Mouse (Mus musculus) forebrain, embryonic 10.5 days (tissue): ENCODE measurements around the gene Qser1. TPM values are rescaled to one million over a fixed set of nuclear protein-coding genes. Genes with fewer than 3 reads are reported as not detected.
A peak's percentile ranks its signal among the peaks of the same experiment; 100 is the strongest.

Experiments
- DNase-seq: peaks from one replicate; pipeline ENCODE4 v3.0.0-alpha.2; 2017; ENCODE audit warnings: low spot score; ENCODE audit errors: extremely low spot score
- H3K27ac ChIP-seq: fragments of 300-500 bp; sonication (generic); 2 replicates; pipeline ENCODE4 v1.5.1; 2016; ENCODE audit warnings: mild to moderate bottlenecking
- H3K27me3 ChIP-seq: fragments of 300-500 bp; sonication (generic); 2 replicates; pipeline ENCODE4 v1.6.1; 2016; ENCODE audit warnings: mild to moderate bottlenecking; ENCODE audit not compliant: poor library complexity, severe bottlenecking
- H3K36me3 ChIP-seq: fragments of 300-500 bp; sonication (generic); replicated peaks from 2 replicates; pipeline ENCODE4 v1.6.1; 2016; ENCODE audit warnings: mild to moderate bottlenecking, moderate library complexity
- H3K4me1 ChIP-seq: fragments of 300-500 bp; sonication (generic); 2 replicates; pipeline ENCODE4 v1.6.1; 2016
- H3K4me3 ChIP-seq: fragments of 300-500 bp; sonication (generic); 2 replicates; pipeline ENCODE4 v1.5.1; 2016; ENCODE audit warnings: mild to moderate bottlenecking, moderate library complexity
- H3K9me3 ChIP-seq: fragments of 300-500 bp; sonication (generic); 2 replicates; pipeline ENCODE4 v1.6.1; 2016; ENCODE audit warnings: mild to moderate bottlenecking, moderate library complexity
- WGBS: fragments of 180-500 bp; shearing (Covaris S2); methylation state at CpG from one replicate; pipeline ENCODE4 v1.1.7; 2016; 5-methylcytosine and 5-hydroxymethylcytosine counted together
- polyA plus RNA-seq: library from polyadenylated mRNA; unstranded; fragments of >200 nt; fragmentation: Nextera tagmentation; extraction: Ambion mirVana; gene quantifications from 2 replicates; pipeline ENCODE4 v1.2.1, GENCODE M21; 2016

Qser1 gene
- polyA plus RNA-seq, 1 experiment from 2014 or later: 11.8 TPM

GRCm38 (mm10) chr2:104815561-104816370 is 794 bp downstream of the Qser1 start:
- peak overlapping the region; percentile 100 for H3K27ac ChIP-seq
- peak; percentile 59 for DNase-seq
- WGBS: under 1% methylated on average over 33 of the region's 33 CpGs
- H3K9me3 ChIP-seq: no peaks in the 10 kb centered on the region
- peak overlapping the region; percentile 94 for H3K4me3 ChIP-seq
- no peaks in the 10 kb centered on the region for H3K27me3 ChIP-seq
- H3K4me1 ChIP-seq: peaks cover 39% of the 10 kb centered on the region
- H3K36me3 ChIP-seq: peaks cover under 1% of the 10 kb centered on the region; the same call in 1 of the 2 replicates

GRCm38 (mm10) chr2:104814181-104814951 is 2.2 kb downstream of the Qser1 start:
- Histone ChIP-seq H3K9me3 (no peaks in the 10 kb centered on the region), H3K36me3 (peaks cover 15% of the 10 kb centered on the region), H3K4me3 (peak overlapping the region; percentile 94), H3K4me1 (peaks cover 39% of the 10 kb centered on the region), H3K27me3 (no peaks in the 10 kb centered on the region), H3K27ac (peak overlapping the region; percentile 100)
- 67% methylated on average over 5 of the region's 5 CpGs for whole genome bisulfite sequencing
- no peak for DNase-seq

GRCm38 (mm10) chr2:104805435-104805834 is 11.1 kb downstream of the Qser1 start:
- no peaks in the 10 kb centered on the region for H3K4me1 ChIP-seq
- no peak for DNase-seq
- H3K36me3 ChIP-seq: peaks cover 55% of the 10 kb centered on the region
- H3K27me3 ChIP-seq: no peaks in the 10 kb centered on the region
- WGBS: 88% methylated on average over 1 of the region's 1 CpGs
- peaks cover 4% of the 10 kb centered on the region; the same call in 1 of the 2 replicates for H3K9me3 ChIP-seq
- H3K27ac ChIP-seq: no peak overlapping the region
- H3K4me3 ChIP-seq: no peak overlapping the region

- Histone ChIP-seq H3K4me3 (no peak overlapping the region), H3K27me3 (no peaks in the 10 kb centered on the region), H3K36me3 (peaks cover 95% of the 10 kb centered on the region), H3K27ac (no peak overlapping the region), H3K4me1 (no peaks in the 10 kb centered on the region), H3K9me3 (no peaks in the 10 kb centered on the region)
- 94% methylated on average over 1 of the region's 1 CpGs for WGBS
- no peak for DNase-seq
These were observed 41.8 kb downstream of the Qser1 start for GRCm38 (mm10) chr2:104774763-104775162.

- no peaks in the 10 kb centered on the region for H3K9me3 ChIP-seq
- DNase-seq: no peak
- H3K27me3 ChIP-seq: no peaks in the 10 kb centered on the region
- no peak overlapping the region for H3K27ac ChIP-seq
- no peak overlapping the region for H3K4me3 ChIP-seq
- no peaks in the 10 kb centered on the region for H3K4me1 ChIP-seq
- H3K36me3 ChIP-seq: peaks cover 95% of the 10 kb centered on the region
- WGBS: 98% methylated on average over 1 of the region's 1 CpGs
These were observed 47.9 kb downstream of the Qser1 start for GRCm38 (mm10) chr2:104768697-104769096.

GRCm38 (mm10) chr2:104764018-104764417 is 52.5 kb downstream of the Qser1 start:
- DNase-seq: no peak
- no peaks in the 10 kb centered on the region for H3K4me1 ChIP-seq
- H3K27ac ChIP-seq: no peak overlapping the region
- H3K27me3 ChIP-seq: no peaks in the 10 kb centered on the region
- H3K9me3 ChIP-seq: no peaks in the 10 kb centered on the region
- peaks cover 94% of the 10 kb centered on the region for H3K36me3 ChIP-seq
- 88% methylated on average over 4 of the region's 4 CpGs for WGBS
- H3K4me3 ChIP-seq: no peak overlapping the region

- Histone ChIP-seq H3K4me1 (no peaks in the 10 kb centered on the region), H3K9me3 (no peaks in the 10 kb centered on the region), H3K4me3 (no peak overlapping the region), H3K36me3 (peaks cover 92% of the 10 kb centered on the region), H3K27me3 (no peaks in the 10 kb centered on the region), H3K27ac (no peak overlapping the region)
- DNase-seq: no peak
- 84% methylated on average over 8 of the region's 8 CpGs for WGBS
These were observed 53.3 kb downstream of the Qser1 start for GRCm38 (mm10) chr2:104763134-104763703.

- Histone ChIP-seq H3K36me3 (peaks cover 9% of the 10 kb centered on the region), H3K9me3 (no peaks in the 10 kb centered on the region), H3K4me3 (no peak overlapping the region), H3K4me1 (no peaks in the 10 kb centered on the region), H3K27me3 (no peaks in the 10 kb centered on the region), H3K27ac (no peak overlapping the region)
- no peak for DNase-seq
- WGBS: 64% methylated on average over 3 of the region's 3 CpGs
These were observed 65.9 kb downstream of the Qser1 start for GRCm38 (mm10) chr2:104750611-104751010.

GRCm38 (mm10) chr2:104748652-104749183 is 67.8 kb downstream of the Qser1 start:
- Histone ChIP-seq H3K9me3 (no peaks in the 10 kb centered on the region), H3K27me3 (peaks cover 9% of the 10 kb centered on the region), H3K36me3 (peaks cover 5% of the 10 kb centered on the region), H3K4me1 (no peaks in the 10 kb centered on the region), H3K27ac (no peak overlapping the region), H3K4me3 (no peak overlapping the region)
- WGBS: 83% methylated on average over 5 of the region's 5 CpGs
- DNase-seq: no peak

- WGBS: 54% methylated on average over 8 of the region's 8 CpGs
- no peak for DNase-seq
- Histone ChIP-seq H3K36me3 (no peaks in the 10 kb centered on the region), H3K27ac (no peak overlapping the region), H3K9me3 (no peaks in the 10 kb centered on the region), H3K4me1 (peaks cover 22% of the 10 kb centered on the region), H3K4me3 (no peak overlapping the region), H3K27me3 (peaks cover 33% of the 10 kb centered on the region)
These were observed 70.3 kb downstream of the Qser1 start for GRCm38 (mm10) chr2:104746251-104746650.

GRCm38 (mm10) chr2:104743971-104744370 is 72.6 kb downstream of the Qser1 start:
- peaks cover 50% of the 10 kb centered on the region for H3K27me3 ChIP-seq
- peaks cover 30% of the 10 kb centered on the region for H3K4me1 ChIP-seq
- H3K36me3 ChIP-seq: no peaks in the 10 kb centered on the region
- H3K9me3 ChIP-seq: no peaks in the 10 kb centered on the region
- no peak overlapping the region for H3K4me3 ChIP-seq
- 56% methylated on average over 5 of the region's 5 CpGs for WGBS
- no peak overlapping the region for H3K27ac ChIP-seq
- no peak for DNase-seq

- Histone ChIP-seq H3K27ac (no peak overlapping the region), H3K27me3 (peaks cover 50% of the 10 kb centered on the region), H3K4me3 (peak overlapping the region; percentile 65), H3K9me3 (no peaks in the 10 kb centered on the region), H3K36me3 (no peaks in the 10 kb centered on the region), H3K4me1 (peaks cover 30% of the 10 kb centered on the region)
- DNase-seq: no peak
- 15% methylated on average over 7 of the region's 7 CpGs for WGBS
These were observed 73.4 kb downstream of the Qser1 start for GRCm38 (mm10) chr2:104743160-104743559.
